Mouse (Mus musculus): ENCODE data around the gene 9230112D13Rik. TPM values are rescaled to one million over a fixed set of nuclear protein-coding genes. Genes with fewer than 3 reads are reported as not detected.

The 9230112D13Rik gene
- polyA plus RNA-seq, 1 experiment from 2014 or later: not detected

- H3K9me3 ChIP-seq: peaks cover 9% of the 10 kb centered on the region
- 83% methylated on average over 5 of the region's 5 CpGs for WGBS
These were observed 10.9 kb upstream of the 9230112D13Rik start for GRCm38 (mm10) chr14:34533537-34533936.

GRCm38 (mm10) chr14:34532536-34532935 is 9.9 kb upstream of the 9230112D13Rik start:
- no peak overlapping the region for H3K4me3 ChIP-seq
- H3K27me3 ChIP-seq (replicated peaks; ENCODE audit: low read depth, poor library complexity, severe bottlenecking): peaks cover 20% of the 10 kb centered on the region
- peaks cover 9% of the 10 kb centered on the region for H3K9me3 ChIP-seq
- DNase-seq (ENCODE audit: low spot score): no peak
- H3K27ac ChIP-seq (replicated peaks): no peak overlapping the region
- H3K36me3 ChIP-seq (replicated peaks): no peaks in the 10 kb centered on the region
- 81% methylated on average over 6 of the region's 6 CpGs for WGBS
- H3K4me1 ChIP-seq: no peaks in the 10 kb centered on the region

More at GRCm38 (mm10) chr14:34533537-34533936, 10.9 kb upstream of the 9230112D13Rik start:
- Histone ChIP-seq H3K4me3 (no peak overlapping the region), H3K36me3 (replicated peaks) (no peaks in the 10 kb centered on the region), H3K4me1 (no peaks in the 10 kb centered on the region), H3K27ac (replicated peaks) (no peak overlapping the region), H3K27me3 (replicated peaks; ENCODE audit: low read depth, poor library complexity, severe bottlenecking) (peaks cover 13% of the 10 kb centered on the region)
- no peak for DNase-seq (ENCODE audit: low spot score)

DNA sequence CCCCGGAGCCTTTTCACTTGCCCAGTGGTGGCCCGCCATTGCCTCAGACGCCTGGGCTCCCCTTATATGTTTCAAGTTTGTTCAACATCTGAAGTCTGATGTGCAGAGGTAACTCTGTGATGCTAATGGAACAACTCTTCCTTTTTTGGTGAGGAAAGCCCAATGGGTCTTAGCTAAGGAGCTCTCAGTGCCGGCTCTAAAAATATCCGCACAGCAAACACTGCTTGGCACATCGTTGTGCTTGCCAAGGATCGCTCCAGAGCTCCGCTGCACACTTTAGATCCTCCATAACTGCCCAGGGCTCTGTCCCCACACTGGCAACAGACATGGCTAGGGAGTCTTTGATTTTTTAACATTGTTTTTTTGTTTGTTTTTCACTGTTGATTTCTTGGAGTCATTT is 6.2 kb upstream of the 9230112D13Rik start:
- H3K4me1 ChIP-seq: no peaks in the 10 kb centered on the region
- H3K27me3 ChIP-seq (replicated peaks; ENCODE audit: low read depth, poor library complexity, severe bottlenecking): peaks cover 17% of the 10 kb centered on the region
- WGBS: 73% methylated on average over 8 of the region's 8 CpGs

GRCm38 (mm10) chr14:34517959-34518544 is 4.5 kb downstream of the 9230112D13Rik start:
- no peaks in the 10 kb centered on the region for H3K36me3 ChIP-seq (replicated peaks)
- 84% methylated on average over 8 of the region's 8 CpGs for WGBS
- no peak for DNase-seq (ENCODE audit: low spot score)

More for the DNA sequence above, 6.2 kb upstream of the 9230112D13Rik start:
- peaks cover 9% of the 10 kb centered on the region for H3K9me3 ChIP-seq
- DNase-seq (ENCODE audit: low spot score): no peak
- H3K36me3 ChIP-seq (replicated peaks): no peaks in the 10 kb centered on the region
- no peak overlapping the region for H3K27ac ChIP-seq (replicated peaks)
- H3K4me3 ChIP-seq: no peak overlapping the region

DNA sequence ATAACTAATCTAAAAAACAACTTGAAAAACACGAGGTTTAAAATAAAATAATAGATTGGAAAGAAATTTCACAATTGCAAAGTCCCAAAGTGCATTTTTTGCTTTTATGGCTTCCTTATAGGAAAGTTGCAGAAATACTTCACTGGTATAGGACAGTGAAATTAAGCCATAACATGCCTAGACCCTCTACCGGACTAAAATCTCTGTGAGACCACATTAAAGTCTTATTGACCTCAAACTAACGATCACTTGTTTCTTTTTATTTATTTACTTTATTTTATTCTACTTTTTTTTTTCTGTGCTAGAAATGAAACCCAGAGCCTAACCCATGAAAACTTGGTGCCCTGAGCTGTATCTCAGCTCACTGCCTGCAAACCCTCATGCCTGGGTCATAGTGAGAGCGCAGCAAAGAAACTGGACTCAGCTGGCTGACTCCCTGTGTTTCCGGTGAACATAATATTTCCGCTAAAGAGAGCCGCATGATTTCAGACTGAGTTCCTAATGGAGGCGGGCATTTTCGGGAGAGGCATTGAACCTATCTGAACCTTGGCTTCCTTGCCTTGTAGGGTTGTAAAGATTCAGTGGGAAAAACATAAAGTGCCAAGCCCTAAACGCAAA is 5.5 kb downstream of the 9230112D13Rik start:
- Histone ChIP-seq H3K36me3 (replicated peaks) (no peaks in the 10 kb centered on the region), H3K9me3 (no peaks in the 10 kb centered on the region), H3K27me3 (replicated peaks; ENCODE audit: low read depth, poor library complexity, severe bottlenecking) (peaks cover 3% of the 10 kb centered on the region; the same call in 1 of the 2 replicates), H3K27ac (replicated peaks) (no peak overlapping the region), H3K4me1 (0 out of 2 replicates have a peak, but pooled peaks cover 5% of the 10 kb centered on the region), H3K4me3 (no peak overlapping the region)
- no peak for DNase-seq (ENCODE audit: low spot score)
- WGBS: 90% methylated on average over 10 of the region's 10 CpGs

More at GRCm38 (mm10) chr14:34517959-34518544, 4.5 kb downstream of the 9230112D13Rik start:
- H3K4me1 ChIP-seq: 0 out of 2 replicates have a peak, but pooled peaks cover 5% of the 10 kb centered on the region
- no peak overlapping the region for H3K4me3 ChIP-seq
- peaks cover 3% of the 10 kb centered on the region; the same call in 1 of the 2 replicates for H3K27me3 ChIP-seq (replicated peaks; ENCODE audit: low read depth, poor library complexity, severe bottlenecking)
- no peak overlapping the region for H3K27ac ChIP-seq (replicated peaks)
- no peaks in the 10 kb centered on the region for H3K9me3 ChIP-seq

DNA sequence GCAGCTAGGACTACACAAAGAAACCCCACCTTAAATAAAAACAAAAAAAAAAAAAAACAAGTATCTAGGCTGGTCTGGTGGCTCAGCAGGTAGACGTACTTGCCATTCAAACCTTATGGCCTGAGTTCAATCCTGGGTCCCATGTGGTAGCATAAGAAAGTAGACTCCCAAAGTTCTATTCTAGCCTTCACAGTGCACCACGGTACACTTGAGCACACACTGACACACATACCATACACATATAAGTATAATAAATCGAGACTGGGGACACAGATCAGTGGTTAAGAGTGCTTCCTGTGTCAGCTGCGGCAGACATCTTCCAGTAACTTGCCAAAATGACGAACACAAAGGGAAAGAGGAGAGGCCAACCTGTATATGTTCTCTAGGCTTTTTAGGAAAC is 6.7 kb downstream of the 9230112D13Rik start:
- no peak for DNase-seq (ENCODE audit: low spot score)
- 89% methylated on average over 5 of the region's 5 CpGs for WGBS
- Histone ChIP-seq H3K36me3 (replicated peaks) (no peaks in the 10 kb centered on the region), H3K4me1 (0 out of 2 replicates have a peak, but pooled peaks cover 5% of the 10 kb centered on the region), H3K27me3 (replicated peaks; ENCODE audit: low read depth, poor library complexity, severe bottlenecking) (peaks cover 3% of the 10 kb centered on the region; the same call in 1 of the 2 replicates), H3K9me3 (no peaks in the 10 kb centered on the region), H3K4me3 (no peak overlapping the region), H3K27ac (replicated peaks) (no peak overlapping the region)

DNA sequence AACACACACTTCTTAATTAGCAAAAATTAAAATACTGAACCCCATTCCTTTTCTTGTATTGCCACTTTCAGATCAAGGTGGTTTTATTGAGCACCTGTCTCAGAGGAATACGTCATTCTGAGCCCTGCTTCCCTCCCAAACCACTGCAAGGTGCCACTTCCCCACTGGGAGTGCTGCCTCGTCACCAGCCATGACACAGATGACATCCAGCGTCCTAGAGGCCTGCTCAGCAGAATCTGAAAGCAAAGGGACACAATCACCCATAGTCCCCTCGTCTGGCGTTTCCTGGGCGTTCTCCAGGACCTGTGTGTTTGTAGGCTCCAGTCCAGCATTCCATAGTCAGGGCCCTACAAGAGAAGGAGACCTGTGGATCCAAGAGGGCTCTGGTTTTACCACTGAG is 8.5 kb downstream of the 9230112D13Rik start:
- Histone ChIP-seq H3K36me3 (replicated peaks) (no peaks in the 10 kb centered on the region), H3K4me3 (no peak overlapping the region), H3K27me3 (replicated peaks; ENCODE audit: low read depth, poor library complexity, severe bottlenecking) (peaks cover 3% of the 10 kb centered on the region; the same call in 1 of the 2 replicates), H3K9me3 (no peaks in the 10 kb centered on the region), H3K27ac (replicated peaks) (no peak overlapping the region), H3K4me1 (0 out of 2 replicates have a peak, but pooled peaks cover 5% of the 10 kb centered on the region)
- DNase-seq (ENCODE audit: low spot score): no peak
- 46% methylated on average over 6 of the region's 6 CpGs for WGBS

DNA sequence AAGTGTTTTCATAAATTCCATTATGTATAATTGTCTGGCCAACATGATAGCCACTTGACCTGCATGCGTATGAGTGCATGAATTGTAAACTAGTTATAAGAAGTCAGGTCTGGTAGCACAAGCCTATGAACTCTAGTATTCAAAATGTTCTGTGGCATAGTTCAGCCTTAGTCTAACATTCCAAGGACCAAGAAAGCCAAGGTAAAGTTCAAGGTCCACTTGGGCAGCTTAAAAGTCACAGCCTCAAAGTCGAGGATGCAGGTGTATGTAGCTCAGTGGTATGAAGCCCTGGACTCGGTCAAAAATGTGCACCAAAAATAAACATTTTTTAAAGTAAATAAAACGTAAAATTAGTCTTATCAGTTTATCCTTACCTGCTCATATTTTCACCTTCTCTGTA is 10.0 kb downstream of the 9230112D13Rik start:
- DNase-seq (ENCODE audit: low spot score): no peak
- 82% methylated on average over 4 of the region's 4 CpGs for WGBS
- H3K4me3 ChIP-seq: no peak overlapping the region
- H3K4me1 ChIP-seq: peaks cover 20% of the 10 kb centered on the region
- H3K9me3 ChIP-seq: no peaks in the 10 kb centered on the region
- H3K36me3 ChIP-seq (replicated peaks): no peaks in the 10 kb centered on the region
- no peak overlapping the region for H3K27ac ChIP-seq (replicated peaks)
- no peaks in the 10 kb centered on the region; the same call in 1 of the 2 replicates for H3K27me3 ChIP-seq (replicated peaks; ENCODE audit: low read depth, poor library complexity, severe bottlenecking)

DNA sequence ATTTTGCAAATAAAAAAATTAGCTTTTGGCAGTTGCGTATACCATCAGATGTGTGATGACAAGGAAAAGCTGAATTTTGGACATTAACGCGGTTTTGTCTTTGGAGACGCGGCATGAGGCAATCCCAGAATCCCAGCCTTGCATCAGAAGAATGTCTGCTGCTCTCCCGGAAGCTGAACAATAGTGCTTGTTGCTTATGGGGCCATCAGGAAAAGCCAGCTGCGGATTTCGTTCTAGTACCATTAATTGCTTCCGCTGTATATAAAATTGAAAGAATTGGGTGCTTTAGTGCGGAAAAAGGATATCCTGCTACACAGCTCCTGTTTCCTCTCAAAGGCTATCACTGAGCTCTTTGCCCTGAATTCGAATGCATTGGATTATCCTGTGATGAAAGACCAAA is 10.7 kb downstream of the 9230112D13Rik start:
- H3K27me3 ChIP-seq (replicated peaks; ENCODE audit: low read depth, poor library complexity, severe bottlenecking): no peaks in the 10 kb centered on the region

GRCm38 (mm10) chr14:34508842-34509439 is 13.7 kb downstream of the 9230112D13Rik start:
- Histone ChIP-seq H3K27ac (replicated peaks) (no peak overlapping the region), H3K36me3 (replicated peaks) (no peaks in the 10 kb centered on the region), H3K27me3 (replicated peaks; ENCODE audit: low read depth, poor library complexity, severe bottlenecking) (peaks cover 4% of the 10 kb centered on the region; the same call in 1 of the 2 replicates), H3K9me3 (no peaks in the 10 kb centered on the region), H3K4me3 (no peak overlapping the region), H3K4me1 (peaks cover 20% of the 10 kb centered on the region)
- 63% methylated on average over 7 of the region's 7 CpGs for WGBS
- DNase-seq (ENCODE audit: low spot score): no peak

More for the DNA sequence above, 10.7 kb downstream of the 9230112D13Rik start:
- Histone ChIP-seq H3K4me1 (peaks cover 20% of the 10 kb centered on the region), H3K9me3 (no peaks in the 10 kb centered on the region), H3K4me3 (no peak overlapping the region), H3K27ac (replicated peaks) (no peak overlapping the region), H3K36me3 (replicated peaks) (no peaks in the 10 kb centered on the region)
- 79% methylated on average over 11 of the region's 11 CpGs for WGBS
- DNase-seq (ENCODE audit: low spot score): no peak

DNA sequence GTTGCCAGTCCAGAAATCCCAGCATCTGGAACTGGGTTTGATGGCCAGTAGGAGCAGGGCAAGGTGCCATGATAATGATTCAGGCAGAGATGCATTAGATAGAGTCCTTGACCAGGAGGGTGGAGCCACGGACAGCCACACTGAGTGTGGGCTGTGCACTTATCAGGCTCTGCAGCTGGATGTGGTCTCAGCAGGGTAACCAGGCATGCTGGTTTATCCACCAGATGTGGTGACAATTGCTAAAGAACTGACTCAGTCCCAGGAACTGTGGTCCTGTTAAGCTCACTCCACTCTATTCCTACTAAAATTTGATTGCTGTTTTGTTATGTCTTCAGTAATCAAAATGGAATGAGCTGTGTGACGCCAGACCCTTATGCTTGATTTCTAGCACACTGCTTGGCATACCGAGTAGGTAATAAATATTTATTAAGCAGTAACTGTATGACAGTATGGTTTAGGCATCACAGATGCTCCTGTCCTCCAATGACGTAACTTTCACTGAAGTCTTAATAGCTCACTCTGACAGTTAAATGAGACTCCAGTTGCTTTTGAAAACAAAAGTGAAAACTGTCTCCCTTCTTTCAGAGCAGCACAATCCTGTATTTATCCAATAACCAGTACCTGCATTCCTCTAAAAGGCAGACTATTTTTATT is 14.3 kb downstream of the 9230112D13Rik start:
- 63% methylated on average over 4 of the region's 4 CpGs for WGBS
- H3K27ac ChIP-seq (replicated peaks): no peak overlapping the region
- H3K27me3 ChIP-seq (replicated peaks; ENCODE audit: low read depth, poor library complexity, severe bottlenecking): peaks cover 4% of the 10 kb centered on the region; the same call in 1 of the 2 replicates
- no peak for DNase-seq (ENCODE audit: low spot score)
- peaks cover 26% of the 10 kb centered on the region for H3K4me1 ChIP-seq
- H3K36me3 ChIP-seq (replicated peaks): no peaks in the 10 kb centered on the region
- no peaks in the 10 kb centered on the region for H3K9me3 ChIP-seq
- H3K4me3 ChIP-seq: no peak overlapping the region

GRCm38 (mm10) chr14:34505309-34505708 is 17.3 kb downstream of the 9230112D13Rik start:
- H3K4me3 ChIP-seq: no peak overlapping the region
- H3K27me3 ChIP-seq (replicated peaks; ENCODE audit: low read depth, poor library complexity, severe bottlenecking): peaks cover 4% of the 10 kb centered on the region; the same call in 1 of the 2 replicates
- no peaks in the 10 kb centered on the region for H3K9me3 ChIP-seq
- no peaks in the 10 kb centered on the region for H3K36me3 ChIP-seq (replicated peaks)
- no peak for DNase-seq (ENCODE audit: low spot score)
- peaks cover 32% of the 10 kb centered on the region for H3K4me1 ChIP-seq
- no peak overlapping the region for H3K27ac ChIP-seq (replicated peaks)
- 86% methylated on average over 7 of the region's 7 CpGs for WGBS

Measured in embryonic facial prominence, embryonic 10.5 days (tissue).